Mouse (Mus musculus) liver, adult (tissue): Measurements from ENCODE around the gene Mrap2.

Experiments
- GATA4 ChIP-seq: IDR thresholded peaks from 2 replicates; pipeline ENCODE4 v1.6.1; 2014; ENCODE audit warnings: mild to moderate bottlenecking, low read length; ENCODE audit not compliant: insufficient replicate concordance

Mrap2 gene

GRCm38 (mm10) chr9:87167001-87167830 is 23.1 kb downstream of the Mrap2 start:
- TF ChIP-seq GATA4: no peak

- TF ChIP-seq GATA4: no peak
Measured at GRCm38 (mm10) chr9:87168051-87168450, 23.9 kb downstream of the Mrap2 start.

DNA sequence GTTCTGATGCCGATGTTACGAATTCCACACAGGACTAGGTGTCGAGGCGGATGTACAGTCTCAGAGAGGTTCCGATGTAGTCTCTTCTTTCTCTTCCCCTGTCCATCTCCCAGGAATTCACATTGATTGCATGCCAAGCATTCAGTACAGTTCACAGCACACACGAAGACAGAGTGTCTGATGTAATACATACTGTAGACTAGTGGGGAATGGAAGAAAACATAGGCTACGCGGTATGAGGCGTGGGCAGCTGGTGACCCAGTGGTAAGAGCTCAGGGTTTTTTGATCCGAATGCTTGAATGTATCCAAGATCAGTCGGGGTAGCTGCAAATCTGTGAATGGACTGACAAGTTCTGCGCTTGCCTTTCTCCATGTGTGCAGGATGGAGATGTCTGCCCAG is 25.0 kb downstream of the Mrap2 start:
- no peak for TF ChIP-seq GATA4

- no peak for TF ChIP-seq GATA4
Measured at GRCm38 (mm10) chr9:87170891-87171290, 26.8 kb downstream of the Mrap2 start.

- TF ChIP-seq GATA4: no peak
Measured at GRCm38 (mm10) chr9:87171517-87171916, 27.4 kb downstream of the Mrap2 start.

DNA sequence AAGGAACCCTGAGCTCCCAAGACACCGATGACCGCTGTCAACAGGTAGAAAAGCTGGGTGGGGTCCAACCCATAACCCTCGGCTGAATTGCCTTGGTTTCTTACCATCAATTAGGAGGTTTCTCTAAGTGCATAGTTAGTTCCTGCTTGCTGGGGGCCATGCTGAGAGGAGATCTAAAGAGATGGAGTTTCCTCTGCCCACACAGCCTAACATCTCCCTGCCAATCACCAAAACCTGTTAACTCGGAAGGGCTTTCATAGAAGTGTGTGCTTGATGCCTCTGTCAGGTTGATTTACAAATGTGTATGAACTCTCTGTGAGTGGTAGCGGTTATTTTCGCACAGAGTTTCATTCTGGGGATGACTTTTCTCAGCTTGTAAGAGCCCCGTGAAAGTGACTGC is 34.4 kb downstream of the Mrap2 start:
- no peak for TF ChIP-seq GATA4

GRCm38 (mm10) chr9:87182231-87182630 is 38.1 kb downstream of the Mrap2 start:
- TF ChIP-seq GATA4: no peak

DNA sequence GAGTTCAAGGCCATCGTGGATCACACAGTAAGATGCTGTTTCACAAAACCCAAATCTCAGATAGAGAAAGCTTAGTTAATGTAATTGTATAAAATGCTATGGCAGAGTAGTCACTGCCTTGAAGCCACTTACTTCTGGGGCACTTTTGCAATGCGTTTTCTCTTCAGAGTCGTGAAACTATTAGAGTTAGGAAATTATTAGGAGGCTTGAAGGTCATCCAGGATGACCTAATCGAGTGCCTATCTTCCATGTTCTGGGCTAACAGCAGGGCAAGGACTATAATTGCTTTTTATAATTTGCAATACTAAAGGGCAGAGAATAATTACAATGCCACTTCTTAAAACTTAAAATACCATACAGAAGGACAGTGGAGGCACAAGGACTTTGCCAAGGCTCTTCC is 43.2 kb downstream of the Mrap2 start:
- TF ChIP-seq GATA4: no peak

GRCm38 (mm10) chr9:87193721-87194120 is 49.6 kb downstream of the Mrap2 start:
- no peak for TF ChIP-seq GATA4

GRCm38 (mm10) chr9:87197277-87197676 is 53.2 kb downstream of the Mrap2 start:
- TF ChIP-seq GATA4: no peak

GRCm38 (mm10) chr9:87198036-87198435 is 53.9 kb downstream of the Mrap2 start:
- no peak for TF ChIP-seq GATA4

DNA sequence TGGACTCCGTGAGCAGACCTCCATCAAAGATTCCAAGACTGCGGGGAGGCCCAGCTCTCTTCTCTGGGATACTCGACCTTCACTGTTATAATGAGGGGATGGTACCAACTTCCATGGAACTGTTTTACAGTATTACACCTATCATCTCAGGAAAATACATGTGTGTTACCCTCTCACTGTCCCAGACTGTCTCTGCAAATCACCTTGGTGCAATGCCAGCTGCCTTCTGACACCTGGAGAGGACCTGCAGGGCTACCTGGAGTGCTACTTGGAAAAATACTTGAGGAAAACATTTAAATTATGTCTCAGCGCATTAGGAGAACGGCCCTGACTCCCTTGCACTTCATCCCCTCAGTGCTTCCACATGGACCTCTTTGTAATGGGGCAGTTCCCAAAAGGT is 56.3 kb downstream of the Mrap2 start:
- TF ChIP-seq GATA4: no peak

- no peak for TF ChIP-seq GATA4
Measured at GRCm38 (mm10) chr9:87200919-87201318, 56.8 kb downstream of the Mrap2 start.

GRCm38 (mm10) chr9:87202431-87202830 is 58.3 kb downstream of the Mrap2 start:
- no peak for TF ChIP-seq GATA4

DNA sequence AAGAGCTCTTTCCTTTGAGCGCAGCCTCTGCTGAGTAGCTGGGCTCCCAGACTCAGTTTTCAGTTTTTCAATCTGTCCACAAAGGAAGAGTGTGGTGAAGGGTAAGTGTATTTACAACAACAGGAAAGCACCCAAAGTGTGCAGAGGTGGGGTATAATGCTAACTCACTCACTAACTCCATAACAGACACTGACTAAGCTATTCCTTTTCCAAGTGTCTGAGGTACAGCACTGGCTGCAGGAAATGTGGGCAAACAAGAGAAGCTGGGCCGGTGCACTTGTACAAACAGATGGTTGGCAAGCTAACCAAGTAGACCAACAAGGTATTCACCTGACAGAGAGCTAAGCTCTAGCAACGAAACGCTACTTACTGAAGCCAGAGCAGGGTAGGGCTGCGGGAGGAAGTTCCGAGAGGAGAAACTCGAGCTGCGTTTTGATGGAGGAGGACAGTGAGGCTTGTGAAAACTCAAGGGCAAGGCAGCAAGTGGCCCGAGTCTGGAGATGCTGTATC is 66.8 kb downstream of the Mrap2 start:
- no peak for TF ChIP-seq GATA4

DNA sequence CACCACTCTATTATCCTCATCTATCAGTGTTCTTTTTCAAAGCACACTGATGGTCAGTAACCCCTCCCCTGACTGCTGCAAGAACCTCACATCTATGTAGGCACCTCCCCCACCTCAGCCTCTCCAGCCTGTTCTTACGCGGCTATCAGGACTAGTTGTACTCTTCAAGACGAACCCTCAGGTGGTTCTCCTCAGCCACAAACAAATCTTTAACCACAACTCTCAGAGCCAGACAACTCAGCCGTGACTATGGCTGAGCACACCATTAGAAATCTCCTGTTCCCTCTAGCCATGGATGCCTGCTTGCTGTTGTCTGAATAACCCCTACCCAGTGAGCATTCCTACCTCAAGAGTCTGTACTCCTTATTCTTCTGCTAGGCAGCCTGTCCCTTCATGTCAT is 69.1 kb downstream of the Mrap2 start:
- no peak for TF ChIP-seq GATA4
